9 mouse cellular contexts compared by ENCODE assay signal in the genomic region with DNA sequence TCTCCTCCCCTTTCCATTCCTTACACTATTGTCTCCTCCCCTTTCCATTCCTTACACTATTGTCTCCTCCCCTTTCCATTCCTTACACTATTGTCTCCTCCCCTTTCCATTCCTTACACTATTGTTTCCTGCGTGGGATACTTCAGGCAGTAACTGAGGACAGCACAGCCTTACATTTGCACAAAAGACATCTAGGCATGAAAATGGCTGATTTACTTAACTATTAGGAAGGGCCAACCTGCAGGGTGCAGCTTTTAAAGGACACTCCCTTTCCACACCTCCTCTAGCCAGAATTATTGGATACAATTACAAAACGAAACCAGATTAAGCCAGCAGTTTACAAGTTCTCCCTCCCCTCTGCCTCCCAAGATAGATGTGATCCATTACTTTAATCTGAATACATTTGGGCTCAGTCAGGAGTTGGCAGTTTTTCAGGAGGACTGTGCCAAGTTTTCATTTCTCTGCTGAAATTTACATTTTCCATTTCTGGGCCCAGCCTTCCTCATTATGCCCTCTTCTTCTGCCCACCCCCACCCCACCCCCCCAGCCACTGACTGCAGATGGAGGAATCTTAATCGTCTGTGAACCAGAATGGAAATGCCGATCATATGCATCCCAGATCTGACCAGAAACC. TPM values are rescaled to one million over a fixed set of nuclear protein-coding genes. Genes with fewer than 3 reads are reported as not detected.
DNase-seq lines count a peak whose midpoint lies in the region; ATAC-seq and TF ChIP-seq lines count a peak whose summit lies in the region.
"Had no signal": no experiment of that assay in that cellular context is flagged by ENCODE, and none has a peak within 500 bp of the region (broad histone marks: within the 10 kb centered on the region; RNA-seq: fewer than 3 reads in every experiment).

No protein-coding gene starts in this region.

- H3K27me3 ChIP-seq in kidney, postnatal 0 days (ENCODE audit: insufficient read depth, low read length): no peaks in the 10 kb centered on the region
- H3K27me3 ChIP-seq in hindbrain, postnatal 0 days (ENCODE audit: insufficient read depth, low read length): no peaks in the 10 kb centered on the region
- H3K27me3 ChIP-seq: neural tube, embryonic 13.5 days had no signal

- no peak overlapping the region for H3K27ac ChIP-seq in kidney, postnatal 0 days
- peak overlapping the region; percentile 34; the same call in 1 of the 2 replicates for H3K27ac ChIP-seq in bone marrow macrophage, adult 2 months (ENCODE audit: insufficient read depth, low read depth, low read length)
- H3K27ac ChIP-seq in hindbrain, postnatal 0 days: no peak overlapping the region
- H3K27ac ChIP-seq: neural tube, embryonic 13.5 days had no signal

- no peaks in the 10 kb centered on the region for H3K36me3 ChIP-seq in kidney, postnatal 0 days (ENCODE audit: insufficient read depth, low read length)
- no peaks in the 10 kb centered on the region for H3K36me3 ChIP-seq in hindbrain, postnatal 0 days (ENCODE audit: insufficient read depth, low read length)
- H3K36me3 ChIP-seq: neural tube, embryonic 13.5 days had no signal

- 52% methylated on average over 4 of the region's 4 CpGs for whole genome bisulfite sequencing in kidney, postnatal 0 days
- 23% methylated on average over 4 of the region's 4 CpGs for WGBS in hindbrain, postnatal 0 days

- DNase-seq in kidney, postnatal 0 days (ENCODE audit: low spot score): peak; percentile 12
- no peak for DNase-seq in kidney, adult 11 months
- peak; percentile 61 for DNase-seq in hindbrain, postnatal 0 days (ENCODE audit: low spot score)
- DNase-seq in right cerebral cortex, adult 2 months (ENCODE audit: low spot score in 2 of 2): peak; percentile 62 to 66
- DNase-seq in spleen, postnatal 4 days (ENCODE audit: low spot score in 2 of 2): no peak
- no peak for DNase-seq in MN1 (ENCODE audit: low spot score)
- DNase-seq in thymus, postnatal 25 days: no peak

- no peaks in the 10 kb centered on the region for H3K4me1 ChIP-seq in kidney, postnatal 0 days (replicated peaks; ENCODE audit: insufficient read depth, low read length)
- H3K4me1 ChIP-seq in bone marrow macrophage, adult 2 months (ENCODE audit: control insufficient read depth, insufficient read depth, low read length): peaks cover 19% of the 10 kb centered on the region
- no peaks in the 10 kb centered on the region for H3K4me1 ChIP-seq in hindbrain, postnatal 0 days (ENCODE audit: insufficient read depth, low read length)

- H3K9me3 ChIP-seq in kidney, postnatal 0 days (replicated peaks; ENCODE audit: low read length): no peaks in the 10 kb centered on the region
- H3K9me3 ChIP-seq in hindbrain, postnatal 0 days (ENCODE audit: low read length): no peaks in the 10 kb centered on the region
- H3K9me3 ChIP-seq: neural tube, embryonic 13.5 days had no signal

- H3K4me2 ChIP-seq in kidney, postnatal 0 days (ENCODE audit: low read length): no peak overlapping the region
- H3K4me2 ChIP-seq in hindbrain, postnatal 0 days (ENCODE audit: low read depth, low read length): peak overlapping the region; percentile 14; the same call in 1 of the 2 replicates
- H3K4me2 ChIP-seq: neural tube, embryonic 13.5 days had no signal

- H3K4me3 ChIP-seq in kidney, postnatal 0 days (replicated peaks; ENCODE audit: low read depth, low read length): no peak overlapping the region
- no peak overlapping the region for H3K4me3 ChIP-seq in bone marrow macrophage, adult 2 months (ENCODE audit: insufficient read depth, low read length)
- H3K4me3 ChIP-seq in hindbrain, postnatal 0 days (ENCODE audit: low read length): no peak overlapping the region
- H3K4me3 ChIP-seq: neural tube, embryonic 13.5 days had no signal

- TF ChIP-seq CTCF in kidney, postnatal 0 days (IDR thresholded peaks at IDR 0.05; ENCODE audit: low read depth): no peak
- TF ChIP-seq CTCF in bone marrow macrophage, adult 2 months (IDR thresholded peaks at IDR 0.05; ENCODE audit: low read depth, low read length): no peak
- no peak for TF ChIP-seq CTCF in hindbrain, postnatal 0 days (IDR thresholded peaks at IDR 0.05; ENCODE audit: low read depth)

- no peak for ATAC-seq in kidney, postnatal 0 days (replicated peaks; ENCODE audit: low FRiP score, low read depth)
- peak; percentile 55 for ATAC-seq in hindbrain, postnatal 0 days

- H3K9ac ChIP-seq in kidney, postnatal 0 days (ENCODE audit: low read depth, low read length): no peak overlapping the region
- no peak overlapping the region for H3K9ac ChIP-seq in hindbrain, postnatal 0 days (replicated peaks; ENCODE audit: low read length)
- H3K9ac ChIP-seq: neural tube, embryonic 13.5 days had no signal

- TF ChIP-seq POLR2A in bone marrow macrophage, adult 2 months (IDR thresholded peaks at IDR 0.05; ENCODE audit: borderline replicate concordance, low read depth, low read length): no peak

RNA-seq across cellular contexts. Expression of a gene that starts 15.6 kb away (rescaled TPM):
- polyA plus RNA-seq in kidney, postnatal 0 days (2015; fragmentation: Nextera tagmentation; extraction: Ambion mirVana): 10.7 and 11.1 TPM in 2 replicates
- polyA plus RNA-seq in bone marrow macrophage, adult 2 months (2012; ENCODE audit: insufficient read depth, insufficient read length, missing spikeins): 24.2 and 24.3 TPM in 2 replicates
- total RNA-seq in hindbrain, postnatal 0 days (2014; rRNA removed): 24.5 and 26.6 TPM in 2 replicates
- 16.5 and 17.7 TPM in 2 replicates for polyA plus RNA-seq in hindbrain, postnatal 0 days (2015; fragmentation: Nextera tagmentation; extraction: Ambion mirVana)

RNA-seq across cellular contexts. Expression of a gene that starts 54.3 kb away (rescaled TPM):
- 36.8 and 42.4 TPM in 2 replicates for polyA plus RNA-seq in kidney, postnatal 0 days (2015; fragmentation: Nextera tagmentation; extraction: Ambion mirVana)
- 14.6 and 15.5 TPM in 2 replicates for polyA plus RNA-seq in bone marrow macrophage, adult 2 months (2012; ENCODE audit: insufficient read depth, insufficient read length, missing spikeins)
- 101 and 127 TPM in 2 replicates for total RNA-seq in hindbrain, postnatal 0 days (2014; rRNA removed)
- polyA plus RNA-seq in hindbrain, postnatal 0 days (2015; fragmentation: Nextera tagmentation; extraction: Ambion mirVana): 106 and 109 TPM in 2 replicates

Comparison
In these comparisons a context has a peak if more than half of its experiments do, and no peak if none do; other contexts are left out.
1. DNase-seq: peak in kidney, postnatal 0 days (single experiment), hindbrain, postnatal 0 days (single experiment) and right cerebral cortex, adult 2 months (2 of 2); none in kidney, adult 11 months (single experiment), spleen, postnatal 4 days (0 of 2), MN1 (single experiment) and thymus, postnatal 25 days (single experiment).